Mouse (Mus musculus) right cerebral cortex, adult 2 months (tissue): Measurements from ENCODE around the gene Vps16.
A peak's percentile ranks its signal among the peaks of the same experiment; 100 is the strongest.

Source experiments
- DNase-seq, 2 experiments: peaks; one replicate each; pipeline ENCODE4 v3.0.0; 2021 to 2022; ENCODE audit warnings: low spot score in 2 of 2

Vps16 gene

GRCm38 (mm10) chr2:130421781-130422620 is 2.1 kb upstream of the Vps16 start:
- DNase-seq, result no peak

- DNase-seq, result peak; percentile 80 to 87
Observed at GRCm38 (mm10) chr2:130423397-130424125, 578 bp upstream of the Vps16 start.

- DNase-seq, result peak in 1 of 2 experiments; percentile 11
Observed at GRCm38 (mm10) chr2:130425112-130425511, 973 bp downstream of the Vps16 start.

GRCm38 (mm10) chr2:130429851-130430250 is 5.7 kb downstream of the Vps16 start:
- DNase-seq, result no peak

GRCm38 (mm10) chr2:130430484-130430883 is 6.3 kb downstream of the Vps16 start:
- no peak for DNase-seq

GRCm38 (mm10) chr2:130432157-130432556 is 8.0 kb downstream of the Vps16 start:
- DNase-seq, result no peak

GRCm38 (mm10) chr2:130433152-130433551 is 9.0 kb downstream of the Vps16 start:
- DNase-seq, result peak in 1 of 2 experiments; percentile 75

- DNase-seq, result no peak
Observed at GRCm38 (mm10) chr2:130436769-130437168, 12.6 kb downstream of the Vps16 start.

- no peak for DNase-seq
Observed at GRCm38 (mm10) chr2:130438861-130439260, 14.7 kb downstream of the Vps16 start.

- no peak for DNase-seq
Observed at GRCm38 (mm10) chr2:130439840-130440480, 15.8 kb downstream of the Vps16 start.

- no peak for DNase-seq
Observed at GRCm38 (mm10) chr2:130442162-130442561, 18.0 kb downstream of the Vps16 start.

- no peak for DNase-seq
Observed at GRCm38 (mm10) chr2:130448449-130448848, 24.3 kb downstream of the Vps16 start.

GRCm38 (mm10) chr2:130449021-130449793 is 25.1 kb downstream of the Vps16 start:
- no peak for DNase-seq

GRCm38 (mm10) chr2:130449794-130450433 is 25.8 kb downstream of the Vps16 start, which contains the start of gene Ptpra:
Gene Ptpra (plus strand): TSS chr2:130450278.
- peak; percentile 90 to 92 for DNase-seq

GRCm38 (mm10) chr2:130450434-130450796 is 26.3 kb downstream of the Vps16 start:
- peak; percentile 74 for DNase-seq

GRCm38 (mm10) chr2:130451086-130451726 is 27.1 kb downstream of the Vps16 start:
- no peak for DNase-seq

GRCm38 (mm10) chr2:130451727-130452090 is 27.6 kb downstream of the Vps16 start:
- no peak for DNase-seq

- no peak for DNase-seq
Observed at GRCm38 (mm10) chr2:130452266-130452665, 28.1 kb downstream of the Vps16 start.

GRCm38 (mm10) chr2:130453421-130453820 is 29.3 kb downstream of the Vps16 start:
- DNase-seq, result peak in 1 of 2 experiments; percentile 49

- no peak for DNase-seq
Observed at GRCm38 (mm10) chr2:130454748-130455370, 30.7 kb downstream of the Vps16 start.
